Mouse (Mus musculus): Measurements from ENCODE around the gene 6030458C11Rik.

- TF ChIP-seq CTCF (IDR thresholded peaks at IDR 0.05) (no peak), EP300 (IDR thresholded peaks at IDR 0.05; ENCODE audit: insufficient read depth, low read depth, low read length) (no peak), POLR2A (IDR thresholded peaks at IDR 0.05; ENCODE audit: insufficient read depth, low read depth, low read length) (no peak)
Observed at GRCm38 (mm10) chr15:12853471-12853870, 29.0 kb upstream of the 6030458C11Rik start.

Data from heart, adult 2 months (tissue).